Mouse (Mus musculus): ENCODE measurements around the gene Dcaf10.

Dcaf10 gene

DNA sequence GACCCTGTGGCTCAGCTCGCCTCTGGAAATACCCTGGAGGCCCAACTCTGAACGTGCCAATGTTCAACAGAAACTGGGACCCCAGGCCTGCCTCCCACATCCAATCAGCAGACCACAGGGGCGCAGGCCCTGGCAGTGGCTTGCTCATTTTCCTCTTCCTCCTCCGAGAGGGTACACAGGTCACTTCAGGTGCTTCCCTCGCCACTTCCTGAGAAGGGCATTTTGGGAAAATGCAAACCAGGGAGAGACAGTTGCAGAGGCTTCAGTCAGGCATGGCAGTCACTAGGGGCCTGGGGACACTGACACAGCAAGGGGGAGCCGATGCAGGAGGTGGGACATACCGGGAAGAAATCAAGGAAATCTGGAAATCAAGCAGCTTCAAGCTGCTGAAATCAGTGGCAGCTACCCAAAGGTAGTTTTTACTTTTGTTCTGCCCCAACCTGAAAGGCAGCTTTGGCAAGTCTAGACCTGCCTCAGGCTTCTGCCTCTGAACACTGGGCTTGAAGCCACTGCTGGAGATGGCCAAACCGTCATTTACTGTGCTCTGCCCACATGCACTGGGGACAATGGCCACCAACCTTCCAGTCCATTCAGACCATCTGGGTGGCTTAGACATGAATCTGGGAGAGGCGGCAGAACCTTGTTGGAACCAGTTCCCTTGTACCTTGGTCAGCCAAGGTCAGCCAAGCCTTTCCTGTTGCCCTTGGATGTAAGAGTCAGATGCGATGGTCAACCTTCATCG, 79.8 kb downstream of the Dcaf10 start:
- DNase-seq: no peak

DNA sequence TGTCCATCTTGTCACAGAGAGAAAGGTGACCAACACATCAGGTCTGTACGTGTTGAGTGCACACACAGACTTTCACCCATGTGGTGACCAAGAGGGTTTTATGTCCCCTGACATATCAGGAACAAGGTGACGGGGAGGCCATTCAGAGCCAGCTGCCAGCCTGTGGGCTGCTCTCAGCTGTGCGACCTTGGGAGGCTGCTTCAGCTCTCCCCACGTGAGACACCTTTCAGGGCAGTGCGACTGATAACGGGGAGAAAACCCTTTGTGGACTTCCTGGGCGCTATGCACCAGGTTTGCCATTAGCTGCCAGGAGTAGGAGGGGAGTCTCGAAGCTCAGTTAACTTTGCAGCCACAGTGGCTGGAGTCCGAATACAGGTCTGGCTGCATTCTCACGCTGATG, 80.7 kb downstream of the Dcaf10 start:
- DNase-seq: no peak

DNA sequence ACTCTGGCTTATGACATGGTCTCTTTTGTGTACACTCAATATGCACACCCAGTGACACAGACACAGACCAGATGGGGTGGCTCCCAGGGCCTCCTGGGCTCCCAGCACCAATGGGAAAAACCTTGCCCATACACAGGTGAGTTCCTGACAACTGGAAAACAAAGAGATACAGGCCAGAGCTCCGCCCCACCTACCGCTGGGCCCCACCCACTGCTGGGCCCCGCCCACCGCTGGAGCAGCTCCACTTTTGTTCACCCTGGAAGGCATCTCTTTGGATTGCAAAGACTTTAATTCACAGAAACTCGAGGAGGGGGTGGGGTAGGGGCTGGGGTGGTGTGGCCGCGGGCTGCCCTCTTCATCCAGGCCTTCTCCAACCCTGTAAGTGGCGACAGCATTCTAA, 81.5 kb downstream of the Dcaf10 start:
- no peak for DNase-seq

DNA sequence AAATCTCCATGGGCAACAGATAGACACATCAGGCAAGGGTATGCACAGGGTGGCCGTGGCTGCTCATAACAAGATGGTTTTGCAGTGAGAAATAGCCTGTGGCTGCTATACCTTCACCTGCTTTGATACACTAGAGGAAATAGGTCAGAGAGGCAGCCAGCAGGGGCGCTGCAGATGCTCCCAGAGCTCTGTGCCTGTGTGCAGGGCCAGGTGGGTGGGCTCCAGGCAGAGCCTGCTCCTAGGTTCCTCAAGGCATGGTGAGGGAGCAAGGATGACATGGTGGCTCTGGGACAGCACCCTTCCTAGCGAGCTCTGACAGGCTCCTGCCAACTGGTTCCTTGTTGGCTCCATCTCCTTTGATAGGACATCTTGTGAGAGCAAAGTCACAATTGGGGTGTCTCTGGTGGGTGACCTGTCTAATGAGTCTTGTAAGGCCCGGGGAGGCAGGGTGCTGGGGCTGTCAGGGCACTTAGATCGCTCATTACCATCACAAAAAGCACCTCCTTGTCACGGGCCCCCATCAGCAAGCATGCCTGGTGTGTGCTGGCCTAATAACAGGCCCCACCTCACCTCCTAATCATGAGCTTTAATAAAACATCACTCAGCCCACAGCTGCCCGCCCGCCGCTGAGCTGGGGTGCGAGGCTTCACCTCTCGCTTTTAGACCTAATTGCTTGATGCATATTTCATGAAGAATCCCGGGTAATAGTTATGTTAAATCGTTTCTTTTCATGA, 85.0 kb downstream of the Dcaf10 start:
- no peak for DNase-seq
